Mouse (Mus musculus): Measurements from ENCODE around the gene Ola1. TPM values are rescaled to one million over a fixed set of nuclear protein-coding genes. Genes with fewer than 3 reads are reported as not detected.
A peak's percentile ranks its signal among the peaks of the same experiment; 100 is the strongest.

Gene Ola1
- polyA plus RNA-seq, 1 experiment from 2014 or later: 70.5 TPM

- Histone ChIP-seq H3K4me2 (no peak overlapping the region), H3K9ac (ENCODE audit: low read depth, low read length) (no peak overlapping the region), H3K27me3 (ENCODE audit: control insufficient read depth, insufficient read depth, low read length) (no peaks in the 10 kb centered on the region), H3K36me3 (ENCODE audit: control insufficient read depth, insufficient read depth, low read length) (no peaks in the 10 kb centered on the region), H3K4me1 (ENCODE audit: control insufficient read depth, insufficient read depth, low read length) (peaks cover 4% of the 10 kb centered on the region; the same call in 1 of the 2 replicates), H3K4me3 (ENCODE audit: low read depth, low read length) (no peak overlapping the region), H3K27ac (ENCODE audit: low read depth, low read length) (no peak overlapping the region), H3K9me3 (replicated peaks; ENCODE audit: control insufficient read depth, low read length) (no peaks in the 10 kb centered on the region)
- WGBS (ENCODE audit: insufficient replicate concordance): 79% methylated on average over 17 of the region's 17 CpGs
- no peak for ATAC-seq (replicated peaks; ENCODE audit: insufficient number of reproducible peaks, low FRiP score, low TSS enrichment)
These were observed 162.4 kb downstream of the Ola1 start for GRCm38 (mm10) chr2:73056090-73056956.

GRCm38 (mm10) chr2:73053791-73054490 lies 164.8 kb downstream of the Ola1 start:
- H3K36me3 ChIP-seq (ENCODE audit: control insufficient read depth, insufficient read depth, low read length): no peaks in the 10 kb centered on the region

GRCm38 (mm10) chr2:73050401-73050800 lies 168.3 kb downstream of the Ola1 start:
- no peaks in the 10 kb centered on the region for H3K36me3 ChIP-seq (ENCODE audit: control insufficient read depth, insufficient read depth, low read length)
- WGBS (ENCODE audit: insufficient replicate concordance): 66% methylated on average over 8 of the region's 8 CpGs
- no peaks in the 10 kb centered on the region for H3K9me3 ChIP-seq (replicated peaks; ENCODE audit: control insufficient read depth, low read length)
- no peak overlapping the region for H3K27ac ChIP-seq (ENCODE audit: low read depth, low read length)
- H3K27me3 ChIP-seq (ENCODE audit: control insufficient read depth, insufficient read depth, low read length): no peaks in the 10 kb centered on the region
- no peak overlapping the region for H3K4me3 ChIP-seq (ENCODE audit: low read depth, low read length)
- H3K9ac ChIP-seq (ENCODE audit: low read depth, low read length): no peak overlapping the region
- no peak for ATAC-seq (replicated peaks; ENCODE audit: insufficient number of reproducible peaks, low FRiP score, low TSS enrichment)
- peaks cover 8% of the 10 kb centered on the region; the same call in 1 of the 2 replicates for H3K4me1 ChIP-seq (ENCODE audit: control insufficient read depth, insufficient read depth, low read length)
- H3K4me2 ChIP-seq: no peak overlapping the region

More at GRCm38 (mm10) chr2:73053791-73054490, 164.8 kb downstream of the Ola1 start:
- 77% methylated on average over 9 of the region's 9 CpGs for whole genome bisulfite sequencing (ENCODE audit: insufficient replicate concordance)
- H3K4me3 ChIP-seq (ENCODE audit: low read depth, low read length): no peak overlapping the region
- no peaks in the 10 kb centered on the region for H3K27me3 ChIP-seq (ENCODE audit: control insufficient read depth, insufficient read depth, low read length)
- H3K9ac ChIP-seq (ENCODE audit: low read depth, low read length): no peak overlapping the region
- H3K9me3 ChIP-seq (replicated peaks; ENCODE audit: control insufficient read depth, low read length): no peaks in the 10 kb centered on the region
- no peak overlapping the region for H3K27ac ChIP-seq (ENCODE audit: low read depth, low read length)
- no peak overlapping the region for H3K4me2 ChIP-seq
- no peak for ATAC-seq (replicated peaks; ENCODE audit: insufficient number of reproducible peaks, low FRiP score, low TSS enrichment)
- H3K4me1 ChIP-seq (ENCODE audit: control insufficient read depth, insufficient read depth, low read length): peaks cover 2% of the 10 kb centered on the region; the same call in 1 of the 2 replicates

- no peaks in the 10 kb centered on the region for H3K27me3 ChIP-seq (ENCODE audit: control insufficient read depth, insufficient read depth, low read length)
- no peak overlapping the region for H3K9ac ChIP-seq (ENCODE audit: low read depth, low read length)
- H3K4me1 ChIP-seq (ENCODE audit: control insufficient read depth, insufficient read depth, low read length): peaks cover 8% of the 10 kb centered on the region; the same call in 1 of the 2 replicates
- H3K4me3 ChIP-seq (ENCODE audit: low read depth, low read length): no peak overlapping the region
- no peak overlapping the region for H3K27ac ChIP-seq (ENCODE audit: low read depth, low read length)
- H3K4me2 ChIP-seq: no peak overlapping the region
- no peaks in the 10 kb centered on the region for H3K36me3 ChIP-seq (ENCODE audit: control insufficient read depth, insufficient read depth, low read length)
- WGBS (ENCODE audit: insufficient replicate concordance): 59% methylated on average over 4 of the region's 4 CpGs
- ATAC-seq (replicated peaks; ENCODE audit: insufficient number of reproducible peaks, low FRiP score, low TSS enrichment): no peak
- H3K9me3 ChIP-seq (replicated peaks; ENCODE audit: control insufficient read depth, low read length): no peaks in the 10 kb centered on the region
These were observed 168.7 kb downstream of the Ola1 start for GRCm38 (mm10) chr2:73049977-73050376.

- 48% methylated on average over 6 of the region's 6 CpGs for WGBS (ENCODE audit: insufficient replicate concordance)
- 0 out of 2 replicates have a peak overlapping the region, but pooled peaks have one; percentile 22 for H3K27ac ChIP-seq (ENCODE audit: low read depth, low read length)
These were observed 169.6 kb downstream of the Ola1 start for GRCm38 (mm10) chr2:73049001-73049684.

GRCm38 (mm10) chr2:73047061-73047741 lies 171.5 kb downstream of the Ola1 start:
- Histone ChIP-seq H3K4me3 (ENCODE audit: low read depth, low read length) (no peak overlapping the region), H3K9ac (ENCODE audit: low read depth, low read length) (no peak overlapping the region), H3K36me3 (ENCODE audit: control insufficient read depth, insufficient read depth, low read length) (no peaks in the 10 kb centered on the region), H3K4me1 (ENCODE audit: control insufficient read depth, insufficient read depth, low read length) (peaks cover 8% of the 10 kb centered on the region; the same call in 1 of the 2 replicates), H3K9me3 (replicated peaks; ENCODE audit: control insufficient read depth, low read length) (no peaks in the 10 kb centered on the region), H3K4me2 (no peak overlapping the region), H3K27ac (ENCODE audit: low read depth, low read length) (no peak overlapping the region), H3K27me3 (ENCODE audit: control insufficient read depth, insufficient read depth, low read length) (no peaks in the 10 kb centered on the region)
- 69% methylated on average over 24 of the region's 24 CpGs for WGBS (ENCODE audit: insufficient replicate concordance)
- ATAC-seq (replicated peaks; ENCODE audit: insufficient number of reproducible peaks, low FRiP score, low TSS enrichment): no peak

More at GRCm38 (mm10) chr2:73049001-73049684, 169.6 kb downstream of the Ola1 start:
- Histone ChIP-seq H3K9ac (ENCODE audit: low read depth, low read length) (no peak overlapping the region), H3K4me1 (ENCODE audit: control insufficient read depth, insufficient read depth, low read length) (peaks cover 8% of the 10 kb centered on the region; the same call in 1 of the 2 replicates), H3K4me2 (no peak overlapping the region), H3K27me3 (ENCODE audit: control insufficient read depth, insufficient read depth, low read length) (no peaks in the 10 kb centered on the region), H3K4me3 (ENCODE audit: low read depth, low read length) (no peak overlapping the region), H3K36me3 (ENCODE audit: control insufficient read depth, insufficient read depth, low read length) (no peaks in the 10 kb centered on the region), H3K9me3 (replicated peaks; ENCODE audit: control insufficient read depth, low read length) (no peaks in the 10 kb centered on the region)
- ATAC-seq (replicated peaks; ENCODE audit: insufficient number of reproducible peaks, low FRiP score, low TSS enrichment): no peak

- Histone ChIP-seq H3K27me3 (ENCODE audit: control insufficient read depth, insufficient read depth, low read length) (no peaks in the 10 kb centered on the region), H3K4me2 (no peak overlapping the region), H3K36me3 (ENCODE audit: control insufficient read depth, insufficient read depth, low read length) (no peaks in the 10 kb centered on the region), H3K9me3 (replicated peaks; ENCODE audit: control insufficient read depth, low read length) (no peaks in the 10 kb centered on the region), H3K27ac (ENCODE audit: low read depth, low read length) (no peak overlapping the region), H3K4me1 (ENCODE audit: control insufficient read depth, insufficient read depth, low read length) (peaks cover 8% of the 10 kb centered on the region; the same call in 1 of the 2 replicates), H3K4me3 (ENCODE audit: low read depth, low read length) (no peak overlapping the region), H3K9ac (ENCODE audit: low read depth, low read length) (no peak overlapping the region)
- 74% methylated on average over 10 of the region's 10 CpGs for WGBS (ENCODE audit: insufficient replicate concordance)
- no peak for ATAC-seq (replicated peaks; ENCODE audit: insufficient number of reproducible peaks, low FRiP score, low TSS enrichment)
These were observed 172.1 kb downstream of the Ola1 start for GRCm38 (mm10) chr2:73046576-73046975.

- Histone ChIP-seq H3K4me1 (ENCODE audit: control insufficient read depth, insufficient read depth, low read length) (peaks cover 8% of the 10 kb centered on the region; the same call in 1 of the 2 replicates), H3K9me3 (replicated peaks; ENCODE audit: control insufficient read depth, low read length) (no peaks in the 10 kb centered on the region), H3K4me3 (ENCODE audit: low read depth, low read length) (no peak overlapping the region), H3K4me2 (no peak overlapping the region), H3K9ac (ENCODE audit: low read depth, low read length) (no peak overlapping the region), H3K27me3 (ENCODE audit: control insufficient read depth, insufficient read depth, low read length) (no peaks in the 10 kb centered on the region), H3K36me3 (ENCODE audit: control insufficient read depth, insufficient read depth, low read length) (no peaks in the 10 kb centered on the region), H3K27ac (ENCODE audit: low read depth, low read length) (no peak overlapping the region)
- 69% methylated on average over 5 of the region's 5 CpGs for WGBS (ENCODE audit: insufficient replicate concordance)
- ATAC-seq (replicated peaks; ENCODE audit: insufficient number of reproducible peaks, low FRiP score, low TSS enrichment): no peak
These were observed 173.2 kb downstream of the Ola1 start for GRCm38 (mm10) chr2:73045505-73045904.
